Mouse (Mus musculus) bone marrow macrophage, adult 2 months (primary cell): ENCODE measurements around the gene Agfg2.

Experiments
- CTCF ChIP-seq: IDR thresholded peaks from 2 replicates; pipeline ENCODE4 v1.5.1; 2012; ENCODE audit warnings: low read depth, mild to moderate bottlenecking, low read length, moderate library complexity
- POLR2A ChIP-seq: IDR thresholded peaks from 2 replicates; pipeline ENCODE4 v1.6.1; 2012; ENCODE audit warnings: mild to moderate bottlenecking, low read depth, low read length, borderline replicate concordance

DNA sequence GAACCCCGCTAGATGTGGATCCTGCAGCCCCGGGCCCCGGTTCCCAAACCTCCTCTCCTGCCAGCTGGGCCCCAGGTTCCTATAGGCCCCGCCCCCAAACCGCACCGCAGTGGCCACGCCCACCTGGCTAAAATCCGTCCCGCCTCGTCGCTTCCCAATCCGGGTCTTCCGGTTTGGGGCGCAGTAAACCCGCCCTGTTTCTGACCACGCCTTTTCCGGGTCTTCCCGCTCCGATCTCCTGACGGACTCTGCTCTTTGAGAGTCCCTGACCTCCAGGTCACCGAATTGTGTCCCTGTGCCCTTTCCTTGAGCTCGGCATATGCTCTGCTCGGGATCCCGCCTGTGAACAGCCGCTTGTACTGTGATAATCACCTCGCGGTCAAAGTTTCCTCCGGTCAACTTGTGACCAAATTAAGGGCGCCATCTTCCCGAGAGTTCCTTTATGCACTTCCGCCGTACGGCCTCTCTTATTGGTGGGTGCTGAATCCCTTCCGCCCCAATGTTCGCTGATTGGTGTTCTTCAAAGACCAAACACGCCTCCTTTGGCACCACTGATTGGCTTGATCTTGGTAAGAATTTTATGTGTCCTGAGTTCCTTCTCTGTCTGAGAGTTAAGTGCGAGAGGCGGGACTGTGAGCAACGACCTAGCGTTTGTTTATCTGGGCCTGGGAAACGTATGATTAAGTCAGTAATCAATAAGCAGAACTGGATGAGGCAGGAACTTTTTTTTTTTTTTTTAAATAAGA lies 83.7 kb downstream of the Agfg2 start, which contains the start of gene Mospd3:
- TF ChIP-seq CTCF (no peak), POLR2A (no peak)
